ENCODE assay signal across 30 mouse cellular contexts in genomic region chr2:33047360-33047759, GRCm38 (mm10).
A peak's percentile ranks its signal among the peaks of the same experiment; 100 is the strongest.
DNase-seq lines count a peak whose midpoint lies in the region; ATAC-seq and TF ChIP-seq lines count a peak whose summit lies in the region.
"Had no signal": no experiment of that assay in that cellular context is flagged by ENCODE, and none has a peak within 500 bp of the region (broad histone marks: within the 10 kb centered on the region; RNA-seq: fewer than 3 reads in every experiment).

No protein-coding gene starts in this region.

- H3K27ac ChIP-seq in heart, embryonic 11.5 days (ENCODE audit: low read depth, low read length), result peak overlapping the region; percentile 54; the same call in 1 of the 2 replicates
- H3K27ac ChIP-seq in layer of hippocampus, adult 2 months, result peak overlapping the region; percentile 46
- H3K27ac ChIP-seq in MEL (ENCODE audit: control insufficient read depth, low read depth, low read length), result peak overlapping the region; percentile 12; the same call in 1 of the 2 replicates
- no peak overlapping the region for H3K27ac ChIP-seq in kidney, adult 2 months (ENCODE audit: insufficient read depth, low read depth, low read length)
- H3K27ac ChIP-seq: embryonic facial prominence, embryonic 15.5 days; forebrain, embryonic 12.5 days; hindbrain, embryonic 13.5 days; liver, embryonic 14.5 days; midbrain, embryonic 15.5 days had no signal

- POLR2A ChIA-PET in Patski (lab: Charles Lee), result no interaction called here

- no peaks in the 10 kb centered on the region for H3K79me2 ChIP-seq in MEL (ENCODE audit: control insufficient read depth, insufficient read depth, low read length, poor library complexity)

- H3K36me3 ChIP-seq in heart, embryonic 11.5 days (ENCODE audit: control insufficient read depth, insufficient read depth, low read length), result no peaks in the 10 kb centered on the region
- peaks cover 0 to 21% of the 10 kb centered on the region in 2 experiments; a peak in 2 of 4 replicates for H3K36me3 ChIP-seq in MEL (ENCODE audit: control insufficient read depth in 1 of 2, insufficient read depth in 2 of 2, low read length in 2 of 2)
- H3K36me3 ChIP-seq in kidney, adult 2 months (ENCODE audit: control insufficient read depth, insufficient read depth, low read length), result no peaks in the 10 kb centered on the region
- H3K36me3 ChIP-seq: embryonic facial prominence, embryonic 15.5 days; forebrain, embryonic 12.5 days; midbrain, embryonic 10.5 days; midbrain, embryonic 15.5 days had no signal

- TF ChIP-seq POLR2A in MEL (IDR thresholded peaks at IDR 0.05; ENCODE audit: control insufficient read depth in 1 of 2, insufficient read depth in 1 of 2, low read depth in 1 of 2, low read length in 2 of 2, poor library complexity in 1 of 2), result no peak
- no peak for TF ChIP-seq POLR2A in kidney, adult 2 months (IDR thresholded peaks at IDR 0.05; ENCODE audit: low read depth, low read length)

- no peak for ATAC-seq in heart, embryonic 11.5 days (replicated peaks; ENCODE audit: insufficient number of reproducible peaks, low FRiP score, low TSS enrichment)
- ATAC-seq in Patski, result no peak
- ATAC-seq: forebrain, postnatal 0 days; intestine, embryonic 16.5 days; midbrain, embryonic 15.5 days had no signal

- no peak for TF ChIP-seq CTCF in layer of hippocampus, adult 2 months (conservative IDR thresholded peaks at IDR 0.05)
- TF ChIP-seq CTCF in MEL (IDR thresholded peaks at IDR 0.05 in 2 of 3, conservative IDR thresholded peaks at IDR 0.05 in 1 of 3; ENCODE audit: control insufficient read depth in 1 of 3, insufficient read depth in 1 of 3, low read depth in 2 of 3, low read length in 3 of 3, poor library complexity in 1 of 3, severe bottlenecking in 1 of 3), result no peak
- no peak for TF ChIP-seq CTCF in Patski (IDR thresholded peaks at IDR 0.05)
- TF ChIP-seq CTCF in kidney, adult 2 months (conservative IDR thresholded peaks at IDR 0.05; ENCODE audit: insufficient read depth, insufficient read length, low read depth, low read length), result no peak

- no peaks in the 10 kb centered on the region for H3K9me3 ChIP-seq in heart, embryonic 11.5 days (replicated peaks; ENCODE audit: control insufficient read depth, low read length)
- no peaks in the 10 kb centered on the region for H3K9me3 ChIP-seq in MEL (replicated peaks; ENCODE audit: insufficient read depth, low read length)
- H3K9me3 ChIP-seq: embryonic facial prominence, embryonic 15.5 days; forebrain, embryonic 12.5 days; hindbrain, embryonic 13.5 days; midbrain, embryonic 10.5 days; midbrain, embryonic 15.5 days had no signal

- no peak for TF ChIP-seq EP300 in MEL (IDR thresholded peaks at IDR 0.05; ENCODE audit: low read depth in 1 of 2, low read length in 2 of 2)

- H3K27me3 ChIP-seq in heart, embryonic 11.5 days (ENCODE audit: control insufficient read depth, insufficient read depth, low read length), result no peaks in the 10 kb centered on the region
- H3K27me3 ChIP-seq in MEL (ENCODE audit: control insufficient read depth in 1 of 2, insufficient read depth in 2 of 2, low read length in 2 of 2), result no peaks in the 10 kb centered on the region
- no peaks in the 10 kb centered on the region for H3K27me3 ChIP-seq in Patski
- no peaks in the 10 kb centered on the region for H3K27me3 ChIP-seq in kidney, adult 2 months (replicated peaks; ENCODE audit: control insufficient read depth, insufficient read depth, low read length)
- H3K27me3 ChIP-seq: embryonic facial prominence, embryonic 15.5 days; forebrain, embryonic 12.5 days; hindbrain, embryonic 13.5 days; midbrain, embryonic 15.5 days had no signal

- TF ChIP-seq RAD21 in MEL (IDR thresholded peaks at IDR 0.05; ENCODE audit: low read depth, low read length), result no peak

- no peak overlapping the region for H3K4me2 ChIP-seq in heart, embryonic 11.5 days
- H3K4me2 ChIP-seq: embryonic facial prominence, embryonic 15.5 days; forebrain, embryonic 12.5 days; hindbrain, embryonic 13.5 days; lung, embryonic 14.5 days; midbrain, embryonic 15.5 days had no signal

- in situ Hi-C loops in Patski (cut with MboI; ENCODE audit: low pct_unique_long_range_greater_than_20kb), result no loop called here

- no peak overlapping the region for H3K4me3 ChIP-seq in heart, embryonic 11.5 days (ENCODE audit: low read depth, low read length)
- H3K4me3 ChIP-seq in layer of hippocampus, adult 2 months, result no peak overlapping the region
- no peak overlapping the region for H3K4me3 ChIP-seq in MEL (ENCODE audit: control insufficient read depth in 1 of 2, insufficient read depth in 1 of 2, low read depth in 2 of 2, low read length in 2 of 2)
- no peak overlapping the region for H3K4me3 ChIP-seq in kidney, adult 2 months (ENCODE audit: insufficient read depth, low read depth, low read length)
- H3K4me3 ChIP-seq: embryonic facial prominence, embryonic 15.5 days; forebrain, embryonic 12.5 days; hindbrain, embryonic 13.5 days; midbrain, embryonic 10.5 days; midbrain, embryonic 15.5 days had no signal

- CTCF ChIA-PET in Patski (lab: Charles Lee), result interaction anchor here (1.1 to 1.3 kb wide), 3 partner anchors 9 to 78 kb away, joined by 3 to 5 read pairs (median 3); no protein-coding TSS in a partner anchor

- WGBS in heart, embryonic 11.5 days (ENCODE audit: insufficient replicate concordance), result 41% methylated on average over 3 of the region's 3 CpGs
- 77% methylated on average over 3 of the region's 3 CpGs for WGBS in kidney, adult 2 months

- no peak overlapping the region for H3K9ac ChIP-seq in heart, embryonic 11.5 days (ENCODE audit: low read depth, low read length)
- no peak overlapping the region for H3K9ac ChIP-seq in MEL (ENCODE audit: control insufficient read depth, low read depth, low read length, poor library complexity, severe bottlenecking)
- H3K9ac ChIP-seq: embryonic facial prominence, embryonic 15.5 days; forebrain, embryonic 12.5 days; forebrain, postnatal 0 days; hindbrain, embryonic 13.5 days; liver, embryonic 14.5 days; lung, embryonic 14.5 days; midbrain, embryonic 15.5 days had no signal

- H3K4me1 ChIP-seq in heart, embryonic 11.5 days (ENCODE audit: control insufficient read depth, insufficient read depth, low read length), result peaks cover 23% of the 10 kb centered on the region
- peaks cover 0 to 28% of the 10 kb centered on the region in 2 experiments; a peak in 3 of 4 replicates for H3K4me1 ChIP-seq in MEL (ENCODE audit: control insufficient read depth in 1 of 2, insufficient read depth in 2 of 2, low read length in 2 of 2)
- no peaks in the 10 kb centered on the region for H3K4me1 ChIP-seq in kidney, adult 2 months (ENCODE audit: control insufficient read depth, insufficient read depth, low read length)
- H3K4me1 ChIP-seq: embryonic facial prominence, embryonic 15.5 days; forebrain, embryonic 12.5 days; midbrain, embryonic 10.5 days; midbrain, embryonic 15.5 days had no signal

- no peak for DNase-seq in heart, adult 18-20 months
- DNase-seq in layer of hippocampus, adult 2 months (ENCODE audit: low spot score in 2 of 2), result no peak
- no peak for DNase-seq in layer of hippocampus, postnatal 14 days (ENCODE audit: low spot score in 2 of 2)
- DNase-seq in MEL (ENCODE audit: low read depth, low spot score) (peak; percentile 66), Patski (ENCODE audit: low read depth, low spot score) (peak; percentile 9)
- DNase-seq in kidney, adult 2 months, result no peak
- DNase-seq: adrenal gland, postnatal 14 days; B cell, adult 2 months; cerebellum, adult 11-12 months; cerebellum, adult 9-11 months; forebrain, postnatal 0 days; gastrocnemius, postnatal 25 days; heart, adult 11 months; heart, postnatal 4 days; kidney, adult 9 months; kidney, postnatal 14 days; layer of hippocampus, postnatal 36 days; liver; lung, embryonic 14.5 days; right cerebral cortex, postnatal 25 days; thymus, adult 2 months; thymus, postnatal 36 days had no signal

TF ChIP-seq in MEL, 35 proteins besides CTCF, POLR2A, EP300 and RAD21:
- TF ChIP-seq GATA1 (IDR thresholded peaks at IDR 0.05; ENCODE audit: low read depth, low read length), result peak; percentile 48; the same call in 1 of the 2 replicates
- no peak for TF ChIP-seq KAT2A (conservative IDR thresholded peaks at IDR 0.05; ENCODE audit: low read depth, low read length)
- 0 out of 2 replicates have a peak, but pooled peaks have one; percentile 30 for TF ChIP-seq ETS1 (IDR thresholded peaks at IDR 0.05; ENCODE audit: low read depth, low read length)
- TF ChIP-seq NELFE (IDR thresholded peaks at IDR 0.05; ENCODE audit: low read depth, low read length), result no peak

Comparison
In these comparisons a context has a peak if more than half of its experiments do, and no peak if none do; other contexts are left out.
1. DNase-seq: peak in MEL (single experiment) and Patski (single experiment); none in heart, adult 18-20 months (0 of 2), layer of hippocampus, adult 2 months (0 of 2), layer of hippocampus, postnatal 14 days (0 of 2) and kidney, adult 2 months (single experiment).